Mouse (Mus musculus) cerebellum, adult 2 months (tissue): Measurements from ENCODE around the gene Teddm2. TPM values are rescaled to one million over a fixed set of nuclear protein-coding genes. Genes with fewer than 3 reads are reported as not detected.

Experiments
- DNase-seq, 2 experiments: peaks; one replicate each; pipeline ENCODE4 v3.0.0; 2021
- H3K27ac ChIP-seq: fragments of 200-500 bp; 2 replicates; pipeline ENCODE4 v1.5.1; 2012; ENCODE audit warnings: low read length, control low read depth, inconsistent platforms; ENCODE audit not compliant: insufficient read depth
- H3K27me3 ChIP-seq: fragments of 200-500 bp; 2 replicates; pipeline ENCODE4 v1.6.1; 2012; ENCODE audit warnings: inconsistent platforms, mild to moderate bottlenecking, low read length, moderate library complexity; ENCODE audit not compliant: control insufficient read depth, insufficient read depth
- H3K4me1 ChIP-seq: fragments of 200-500 bp; 2 replicates; pipeline ENCODE4 v1.6.1; 2011; ENCODE audit warnings: low read length; ENCODE audit not compliant: control insufficient read depth, insufficient read depth
- H3K4me3 ChIP-seq: fragments of 200-500 bp; replicated peaks from 2 replicates; pipeline ENCODE3; 2011; ENCODE audit warnings: mild to moderate bottlenecking, low read depth, low read length, control low read depth; ENCODE audit not compliant: insufficient read depth
- CTCF ChIP-seq: fragments of 200-500 bp; IDR thresholded peaks from 2 replicates; pipeline ENCODE4 v1.5.1; 2011; ENCODE audit warnings: low read depth, mild to moderate bottlenecking, control low read depth, low read length, moderate library complexity, borderline replicate concordance; ENCODE audit not compliant: insufficient read depth
- POLR2A ChIP-seq: fragments of 200-500 bp; IDR thresholded peaks from 2 replicates; pipeline ENCODE4 v1.6.1; 2011; ENCODE audit warnings: low read length, control low read depth, borderline replicate concordance; ENCODE audit not compliant: insufficient read depth
- WGBS: fragments of 180-500 bp; shearing (Covaris S2); methylation state at CpG from one replicate; pipeline ENCODE4 v1.1.7; 2018; 5-methylcytosine and 5-hydroxymethylcytosine counted together
- polyA plus RNA-seq: library from polyadenylated mRNA; depleted of rRNA; stranded (reverse); fragments of >200 nt; gene quantifications from 2 replicates; pipeline ENCODE4 v1.2.3, GENCODE M21; 2012; rRNA removed

Gene Teddm2
- polyA plus RNA-seq = 0.87 and 1.1 TPM in 2 replicates

DNA sequence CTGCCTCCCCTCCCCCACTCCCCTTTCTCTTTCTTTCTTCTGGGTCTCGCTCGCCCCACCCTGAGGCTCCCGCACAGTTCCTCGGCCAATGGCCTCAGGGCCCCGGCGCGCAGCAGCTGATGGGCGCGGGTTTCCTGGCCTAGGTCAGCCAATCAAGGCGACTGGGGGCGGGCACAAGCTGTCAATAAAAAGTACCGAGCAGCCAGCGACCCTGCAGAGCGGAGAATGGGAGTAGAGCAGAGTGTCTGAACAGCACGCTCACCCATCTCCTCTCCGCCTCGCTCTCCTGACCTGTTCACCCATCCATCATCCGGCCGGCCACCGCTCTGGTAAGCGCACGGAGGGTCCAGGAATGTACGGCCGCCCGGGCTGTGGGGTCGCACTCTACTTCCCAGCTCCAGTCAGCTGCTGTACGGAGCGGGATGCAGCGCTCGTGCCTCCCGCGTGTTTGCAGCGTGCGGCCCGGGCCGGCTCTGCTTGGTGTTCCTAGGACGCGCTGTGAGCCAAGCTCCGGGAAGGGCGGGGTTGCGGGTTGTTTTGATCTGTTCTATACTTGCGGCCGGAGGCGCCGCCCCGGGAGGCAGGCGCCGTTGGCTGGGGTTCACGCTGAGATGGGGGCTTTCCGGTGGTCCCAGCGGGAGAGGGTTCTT is at the start of gene Teddm2, which contains the start of gene Glul:
TSS of gene Teddm2 (minus strand) at position 498 of the 650 bp plus-strand sequence.
TSS of gene Glul (plus strand) at position 214 of the 650 bp plus-strand sequence.
- Histone ChIP-seq H3K27ac (peak within 1 kb of the TSS; percentile 52), H3K27me3 (no peaks in the 10 kb centered on the region), H3K4me3 (peak within 1 kb of the TSS; percentile 73), H3K4me1 (no peaks in the 10 kb centered on the region)
- WGBS = under 1% methylated on average over 51 of the region's 51 CpGs
- TF ChIP-seq POLR2A = peak; percentile 99
- no peak for TF ChIP-seq CTCF
- DNase-seq = peak; percentile 93 to 96

DNA sequence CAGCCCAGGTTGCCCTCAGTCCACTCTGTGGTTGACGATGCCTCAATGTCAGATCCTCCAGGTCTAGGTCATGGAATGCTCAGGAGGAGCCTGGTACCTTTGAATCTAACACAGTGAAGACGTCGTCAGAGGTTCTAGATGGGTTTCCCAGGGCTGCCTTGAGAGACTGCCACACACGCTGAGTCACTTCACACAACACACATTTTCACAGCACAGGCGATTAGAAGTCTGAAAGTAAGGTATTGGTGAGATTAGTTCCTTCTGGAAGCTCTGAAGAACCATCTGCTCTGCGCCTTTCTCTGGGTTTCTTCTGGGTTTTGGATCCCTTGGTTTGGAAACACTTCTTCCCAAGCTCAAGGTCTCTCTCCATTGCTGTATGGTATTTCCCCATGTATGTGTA is 47.8 kb upstream of the Teddm2 start:
- Histone ChIP-seq H3K27ac (no peak overlapping the region), H3K4me3 (no peak overlapping the region), H3K4me1 (no peaks in the 10 kb centered on the region), H3K27me3 (no peaks in the 10 kb centered on the region)
- TF ChIP-seq CTCF (no peak), POLR2A (no peak)
- DNase-seq = no peak
- WGBS = 95% methylated on average over 6 of the region's 6 CpGs

DNA sequence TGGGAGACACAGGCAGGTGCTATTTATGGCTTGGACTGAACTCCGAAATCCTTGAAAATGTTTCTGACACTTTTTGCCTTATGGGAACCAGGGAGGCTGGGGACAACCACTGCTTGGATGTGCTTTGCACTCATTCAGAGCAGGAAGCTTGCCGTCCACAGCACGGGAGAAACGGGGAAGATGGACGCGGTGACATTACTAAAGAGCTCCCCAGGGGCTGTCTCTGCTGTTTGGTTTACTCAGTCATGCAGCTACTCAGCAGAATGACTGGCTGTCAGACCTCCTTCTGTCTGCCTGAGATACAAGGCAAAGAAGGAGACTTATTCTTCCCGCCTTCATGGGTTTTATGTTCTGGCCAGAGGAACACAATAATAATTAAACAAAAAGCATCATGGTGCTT is 46.9 kb upstream of the Teddm2 start:
- 17% methylated on average over 7 of the region's 7 CpGs for WGBS
- Histone ChIP-seq H3K4me1 (no peaks in the 10 kb centered on the region), H3K27me3 (no peaks in the 10 kb centered on the region), H3K27ac (no peak overlapping the region), H3K4me3 (no peak overlapping the region)
- no peak for DNase-seq
- no peak for TF ChIP-seq CTCF
- no peak for TF ChIP-seq POLR2A

DNA sequence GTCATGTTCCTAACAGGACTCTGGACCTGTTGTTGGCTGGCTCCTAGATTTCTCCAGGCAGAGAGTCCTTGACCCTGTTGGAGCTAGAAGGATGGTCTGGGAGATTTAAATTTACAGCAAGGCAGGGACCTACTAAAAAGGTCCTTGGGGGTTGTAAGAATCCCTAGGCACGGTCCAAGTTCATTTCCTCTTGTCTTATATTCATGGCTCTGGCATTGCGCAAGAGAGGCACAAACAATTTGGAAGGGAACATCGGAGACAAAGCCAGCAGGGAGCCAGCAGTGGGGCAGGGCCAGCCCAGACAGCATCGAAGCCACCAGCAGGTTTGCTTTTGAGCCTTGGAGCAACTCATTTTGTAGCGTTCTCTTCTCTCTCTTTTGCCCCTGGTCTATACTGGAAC is 45.2 kb upstream of the Teddm2 start:
- WGBS = 44% methylated on average over 5 of the region's 5 CpGs
- no peak for DNase-seq
- TF ChIP-seq POLR2A (no peak), CTCF (no peak)
- Histone ChIP-seq H3K4me1 (no peaks in the 10 kb centered on the region), H3K27me3 (no peaks in the 10 kb centered on the region), H3K4me3 (no peak overlapping the region), H3K27ac (no peak overlapping the region)

DNA sequence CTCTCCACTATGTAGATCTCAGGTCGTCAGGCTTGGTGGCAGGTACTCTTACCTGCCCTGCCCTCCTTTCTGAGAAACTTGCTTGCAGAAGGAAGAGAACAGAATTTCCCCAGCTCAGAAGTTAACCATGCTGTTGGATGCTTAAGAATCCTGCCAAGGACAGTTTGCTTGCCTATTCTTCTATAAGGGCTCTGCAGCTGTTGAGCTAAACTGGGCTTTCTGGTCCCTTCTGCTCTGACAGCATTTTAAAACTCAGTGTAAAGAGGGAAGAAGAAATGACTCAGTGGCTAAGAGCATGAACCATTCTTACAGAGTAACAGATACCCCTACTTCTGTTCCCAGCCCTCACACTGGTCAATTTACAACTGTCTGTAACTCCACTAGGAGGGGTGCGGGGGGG is 41.0 kb upstream of the Teddm2 start:
- no peaks in the 10 kb centered on the region for H3K27me3 ChIP-seq
- no peak overlapping the region for H3K4me3 ChIP-seq
- 91% methylated on average over 2 of the region's 2 CpGs for WGBS
- H3K4me1 ChIP-seq = no peaks in the 10 kb centered on the region
- no peak for TF ChIP-seq CTCF
- TF ChIP-seq POLR2A = no peak
- H3K27ac ChIP-seq = no peak overlapping the region
- no peak for DNase-seq

DNA sequence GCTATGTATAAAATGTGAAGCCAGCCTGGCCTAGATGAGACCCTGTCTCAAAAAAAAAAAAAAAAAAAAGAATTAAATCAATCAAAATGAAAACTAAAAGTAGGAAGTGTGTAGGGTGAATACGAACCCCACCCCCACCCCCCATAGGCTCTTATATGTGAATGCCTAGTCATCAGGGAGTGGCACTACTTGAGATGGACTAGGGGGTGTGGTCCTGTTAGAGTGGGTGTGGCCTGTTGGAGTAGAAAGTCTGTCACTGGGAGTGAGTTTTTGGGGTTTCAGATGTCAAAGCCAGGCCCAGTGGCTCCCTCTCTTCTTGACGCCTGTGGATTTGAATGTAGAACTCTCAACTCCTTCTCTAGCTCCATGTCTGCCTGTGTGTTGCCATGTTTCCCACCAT is 37.0 kb upstream of the Teddm2 start:
- TF ChIP-seq CTCF = no peak
- no peak for TF ChIP-seq POLR2A
- Histone ChIP-seq H3K27ac (no peak overlapping the region), H3K27me3 (no peaks in the 10 kb centered on the region), H3K4me1 (no peaks in the 10 kb centered on the region), H3K4me3 (no peak overlapping the region)
- DNase-seq = no peak
- WGBS = 86% methylated on average over 2 of the region's 2 CpGs

DNA sequence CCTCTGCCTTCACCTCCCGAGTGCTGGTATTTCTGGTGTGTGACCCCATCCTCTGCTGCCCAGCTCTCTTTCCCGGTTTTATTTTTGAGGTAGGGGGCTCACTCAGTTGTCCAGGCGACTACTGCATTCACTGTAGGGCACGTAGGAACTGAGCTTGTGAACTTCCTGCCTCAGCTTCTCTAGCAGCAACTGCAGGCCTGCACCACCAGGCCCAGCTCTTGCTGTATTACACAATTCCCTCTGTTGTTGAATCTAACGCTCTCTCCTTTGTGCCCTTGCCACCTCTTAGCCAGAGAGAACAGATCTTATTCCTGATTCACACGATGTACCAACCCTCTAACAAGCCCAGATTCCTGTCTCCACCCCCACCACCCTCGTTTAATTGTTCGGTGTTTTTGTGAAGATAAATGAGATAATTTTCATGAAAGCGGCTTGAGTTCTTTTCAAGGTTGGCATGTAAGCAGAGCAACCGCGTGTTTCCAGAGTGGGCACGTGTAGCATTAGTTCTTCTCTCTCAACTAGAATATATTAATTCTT is 35.9 kb upstream of the Teddm2 start:
- Histone ChIP-seq H3K27me3 (no peaks in the 10 kb centered on the region), H3K4me1 (no peaks in the 10 kb centered on the region), H3K27ac (no peak overlapping the region), H3K4me3 (no peak overlapping the region)
- TF ChIP-seq POLR2A = no peak
- no peak for TF ChIP-seq CTCF
- WGBS = 82% methylated on average over 12 of the region's 12 CpGs
- no peak for DNase-seq

DNA sequence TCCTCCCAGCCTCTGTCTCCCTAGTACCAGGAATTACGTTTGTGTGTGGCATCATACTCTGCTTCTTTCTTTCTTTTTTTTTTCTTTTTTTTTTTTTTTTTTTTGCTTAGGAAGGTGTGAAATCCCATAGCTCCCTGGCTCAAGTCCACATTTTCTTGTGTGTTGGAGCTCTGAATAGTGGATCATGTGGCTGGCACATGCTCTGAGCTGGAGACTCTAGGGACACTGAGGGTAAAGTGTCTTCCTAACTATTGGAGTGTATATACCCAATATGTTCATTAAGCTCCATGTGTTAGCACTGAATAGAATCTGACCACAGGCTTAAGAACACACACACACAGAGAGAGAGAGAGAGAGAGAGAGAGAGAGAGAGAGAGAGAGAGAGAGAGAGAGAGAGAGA is 33.7 kb upstream of the Teddm2 start:
- H3K4me3 ChIP-seq = no peak overlapping the region

More for the DNA sequence above, 33.7 kb upstream of the Teddm2 start:
- 23% methylated on average over 1 of the region's 1 CpGs for WGBS
- no peak for DNase-seq
- H3K27me3 ChIP-seq = no peaks in the 10 kb centered on the region
- no peak for TF ChIP-seq POLR2A
- no peak for TF ChIP-seq CTCF
- H3K27ac ChIP-seq = no peak overlapping the region
- no peaks in the 10 kb centered on the region for H3K4me1 ChIP-seq
